Mouse (Mus musculus) layer of hippocampus, postnatal 14 days (tissue): ENCODE measurements around the gene Tubb2a. TPM values are rescaled to one million over a fixed set of nuclear protein-coding genes. Genes with fewer than 3 reads are reported as not detected.
"Not testable (repeated sequence)": the region's sequence is repeated elsewhere in the genome, so short reads cannot be mapped to it uniquely, and the experiment has no call there.

ENCODE experiments used
- DNase-seq, 2 experiments: peaks; one replicate each; pipeline ENCODE4 v3.0.0; 2021 to 2022; ENCODE audit warnings: low spot score in 2 of 2, mixed read lengths in 1 of 2
- total RNA-seq, 2 experiments: library from RNA; stranded (reverse); gene quantifications; 2 replicates each; pipeline ENCODE4 v1.2.3; 2021

The Tubb2a gene
- total RNA-seq, 2 experiments from 2014 or later: 2,027 to 2,125 TPM

DNA sequence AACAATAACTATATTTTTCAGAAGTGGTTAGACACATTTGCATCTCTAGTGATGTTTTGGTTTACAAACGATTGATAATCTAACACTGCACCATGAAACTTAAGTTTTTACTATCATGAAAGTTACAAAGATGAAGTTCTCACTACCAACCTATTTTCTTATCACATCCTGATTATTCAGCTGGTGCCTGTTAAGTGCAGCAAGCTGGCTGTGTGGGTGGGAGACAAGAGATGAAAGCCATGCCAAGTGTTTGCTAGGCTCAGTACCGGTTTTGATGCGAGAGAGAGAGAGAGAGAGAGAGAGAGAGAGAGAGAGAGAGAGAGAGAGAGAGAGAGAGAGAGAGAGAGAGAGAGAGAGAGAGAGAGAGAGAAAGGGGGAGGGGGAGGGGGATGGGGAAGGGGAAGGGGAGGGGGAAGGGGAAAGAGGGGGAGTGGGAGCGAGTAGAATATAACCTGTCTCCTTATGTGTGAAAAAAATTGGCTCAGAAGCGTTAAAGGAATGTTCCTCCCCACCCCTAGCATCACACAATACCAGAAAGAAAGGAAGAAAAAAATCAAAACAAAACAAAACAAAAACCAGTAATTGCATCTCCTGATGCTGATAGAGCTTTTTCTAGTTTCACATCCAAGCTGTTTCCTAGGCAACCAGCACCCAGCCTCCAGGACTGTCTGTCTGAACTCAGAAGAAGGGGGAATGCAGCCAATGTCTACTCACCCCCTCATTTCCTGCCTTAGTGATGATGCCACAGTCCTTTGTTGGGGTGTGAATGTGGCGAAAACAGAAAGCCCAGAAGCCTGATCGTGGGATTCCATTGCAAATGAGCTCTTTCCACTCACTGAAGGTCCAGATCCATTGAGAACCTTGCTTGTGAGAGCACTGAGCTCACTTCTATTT is 18.0 kb upstream of the Tubb2a start:
- DNase-seq: peak; percentile 69 to 93

DNA sequence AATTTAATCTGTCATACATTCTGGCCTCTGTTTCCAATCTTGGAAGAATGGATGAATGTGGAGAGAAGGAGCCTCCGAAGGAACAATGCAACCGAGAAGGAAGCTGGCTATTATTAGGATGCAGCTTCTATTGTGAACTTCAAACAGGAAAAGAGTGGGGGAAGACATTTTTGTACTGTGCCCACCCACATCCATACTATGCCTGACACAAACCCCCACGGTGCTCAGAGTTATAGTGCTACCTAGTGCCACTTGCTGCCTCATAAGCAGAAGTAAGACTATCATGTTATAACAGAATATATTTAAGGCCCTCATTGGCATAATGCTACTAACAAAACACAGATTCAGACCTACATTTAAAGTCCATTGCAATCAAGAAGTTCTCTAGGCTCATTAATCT is 11.6 kb upstream of the Tubb2a start:
- DNase-seq: no peak

DNA sequence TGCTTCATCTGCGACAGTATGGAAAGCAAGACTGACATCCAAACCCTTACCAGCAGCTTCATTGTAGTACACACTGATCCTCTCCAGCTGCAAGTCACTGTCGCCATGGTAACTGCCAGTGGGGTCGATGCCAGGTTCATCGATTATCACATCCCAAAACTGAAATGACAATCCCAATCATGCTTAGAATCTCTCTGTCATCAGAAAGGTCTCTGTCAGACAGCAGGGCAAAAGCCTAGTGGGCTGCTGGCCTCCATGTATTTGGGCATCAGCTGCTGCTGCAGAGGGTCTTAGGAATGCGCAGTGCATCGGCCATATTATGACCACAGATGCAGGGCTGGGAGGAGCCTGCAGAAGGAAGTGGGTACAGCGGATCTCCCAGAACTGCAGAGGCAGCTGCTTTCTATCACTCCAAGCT is 11.1 kb upstream of the Tubb2a start:
- no peak for DNase-seq

DNA sequence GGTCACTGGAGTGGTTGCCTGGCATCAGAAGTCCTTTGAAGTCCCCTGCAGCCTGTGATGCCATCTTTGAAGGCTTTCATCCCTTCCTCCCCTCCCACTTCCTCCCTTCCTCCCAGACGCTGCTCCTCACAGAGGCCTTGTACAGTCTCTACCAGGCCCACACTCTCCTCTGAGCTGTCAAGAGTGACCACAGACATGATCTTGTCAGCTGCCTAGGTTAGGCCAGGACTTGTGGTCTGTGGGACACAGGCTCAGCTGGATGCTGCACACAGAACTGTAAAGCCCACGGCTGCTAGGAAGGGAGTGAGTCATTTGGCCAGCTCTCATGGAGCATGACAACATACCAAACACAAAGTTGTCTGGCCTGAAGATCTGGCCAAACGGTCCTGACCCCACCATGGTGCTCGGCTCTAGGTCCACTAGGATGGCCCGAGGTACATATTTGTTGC is 10.4 kb upstream of the Tubb2a start:
- DNase-seq: not testable (repeated sequence)

DNA sequence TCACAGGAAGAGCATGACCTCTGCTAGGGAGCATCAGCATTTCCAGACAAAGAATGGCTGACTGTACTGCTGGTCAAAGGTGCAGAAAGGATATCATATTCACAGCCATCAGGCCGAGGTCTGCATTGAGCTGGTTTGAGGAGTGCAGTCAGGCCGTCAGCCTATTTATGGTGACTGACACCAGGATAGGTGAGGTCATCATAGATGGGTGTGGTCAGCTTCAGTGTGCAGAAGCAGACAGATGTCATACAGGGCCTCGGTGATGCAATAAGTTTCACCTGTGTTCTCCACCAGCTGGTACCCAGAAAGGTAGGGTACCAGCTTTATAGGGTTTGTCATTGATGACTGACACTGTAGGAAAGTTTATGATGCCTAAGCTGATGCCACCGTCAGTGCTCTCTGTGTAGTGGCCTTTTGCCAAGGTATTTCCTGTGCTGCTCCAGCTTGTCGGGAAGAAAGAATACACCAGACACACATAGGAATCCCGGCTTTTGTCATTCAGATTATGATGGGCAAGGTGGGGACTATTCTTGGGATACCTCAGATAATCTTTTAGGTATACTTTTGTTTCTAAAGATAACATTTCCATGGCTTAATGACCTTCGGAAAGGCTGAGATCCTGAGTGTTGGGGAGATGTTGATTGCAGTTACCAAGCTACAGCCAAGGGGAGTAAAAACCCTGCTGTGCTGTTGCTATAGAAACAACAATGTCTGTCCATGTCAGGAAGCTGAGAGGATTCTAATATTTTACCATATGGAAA is 9.4 kb upstream of the Tubb2a start:
- no peak for DNase-seq

DNA sequence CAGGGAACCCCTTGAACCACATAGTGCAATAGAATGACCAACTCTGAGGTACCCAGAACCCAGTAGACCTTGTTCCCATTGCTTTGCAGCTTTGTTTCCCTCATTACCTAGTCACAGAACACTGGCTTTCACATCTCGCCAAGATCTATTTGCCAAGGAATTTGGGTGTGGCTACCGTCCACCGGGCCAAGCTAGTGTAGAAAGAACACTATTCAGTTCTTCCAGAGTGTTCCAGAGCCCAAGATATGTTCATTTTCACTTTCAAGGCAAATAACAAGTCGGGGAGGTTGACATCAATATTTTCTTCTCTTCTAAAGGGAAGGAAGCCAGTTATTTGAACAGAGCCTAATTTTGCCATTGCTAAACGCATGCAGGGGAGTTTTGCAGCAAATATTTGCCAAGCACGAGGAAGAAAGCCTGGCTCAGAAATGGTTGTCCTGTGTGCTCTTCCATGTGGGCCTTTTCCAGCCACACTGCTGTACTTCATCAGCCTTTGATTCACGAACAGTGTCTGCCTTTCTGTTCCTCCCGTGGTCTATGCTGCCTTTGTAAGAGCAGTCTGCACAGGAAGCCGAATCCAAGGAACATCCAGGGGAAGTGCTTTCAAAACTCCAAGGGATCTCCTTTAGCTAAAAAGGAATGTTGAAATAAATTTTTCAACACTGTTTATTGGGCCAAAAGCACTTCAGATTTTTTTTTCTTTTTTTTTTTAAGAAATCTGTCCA is 6.4 kb upstream of the Tubb2a start:
- DNase-seq: peak in 1 of 2 experiments; percentile 63

DNA sequence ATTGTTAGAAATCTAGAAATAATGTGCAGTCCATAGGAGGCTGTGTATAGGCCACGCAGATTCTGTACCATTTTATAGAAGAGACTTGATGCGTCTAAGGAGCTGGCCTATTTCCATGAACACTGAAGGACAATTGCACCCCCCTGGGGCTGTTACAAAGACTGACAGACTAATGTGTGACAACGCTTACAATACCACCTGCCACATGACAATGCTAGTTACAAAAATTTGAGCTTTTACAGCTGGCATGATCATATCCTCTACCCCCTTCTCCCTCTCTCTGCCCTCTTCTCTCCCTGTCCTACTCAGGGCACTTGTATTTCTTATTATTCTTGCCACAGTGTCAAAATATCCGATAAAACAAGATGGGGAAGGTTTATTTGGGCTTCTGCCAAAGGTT is 4.1 kb upstream of the Tubb2a start:
- no peak for DNase-seq

DNA sequence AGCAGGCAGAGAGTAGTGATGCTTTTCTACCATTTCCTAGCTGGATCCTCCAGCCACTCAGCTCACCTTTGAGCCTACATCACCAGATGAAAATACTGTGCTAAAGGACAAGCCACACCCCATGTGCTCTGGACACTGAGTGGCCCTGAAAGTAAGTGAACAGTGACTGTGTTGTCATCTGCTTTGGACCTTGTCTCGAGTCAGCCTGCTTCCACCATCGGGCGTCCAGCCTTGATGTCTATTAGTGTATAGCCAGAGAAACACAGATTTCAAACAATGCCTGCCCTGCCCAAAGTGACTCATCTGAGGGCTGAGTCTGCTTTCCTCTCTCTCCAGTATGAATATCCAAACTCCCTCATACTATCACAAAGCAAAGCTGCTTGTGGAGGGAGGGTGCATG is 2.0 kb upstream of the Tubb2a start:
- DNase-seq: no peak

DNA sequence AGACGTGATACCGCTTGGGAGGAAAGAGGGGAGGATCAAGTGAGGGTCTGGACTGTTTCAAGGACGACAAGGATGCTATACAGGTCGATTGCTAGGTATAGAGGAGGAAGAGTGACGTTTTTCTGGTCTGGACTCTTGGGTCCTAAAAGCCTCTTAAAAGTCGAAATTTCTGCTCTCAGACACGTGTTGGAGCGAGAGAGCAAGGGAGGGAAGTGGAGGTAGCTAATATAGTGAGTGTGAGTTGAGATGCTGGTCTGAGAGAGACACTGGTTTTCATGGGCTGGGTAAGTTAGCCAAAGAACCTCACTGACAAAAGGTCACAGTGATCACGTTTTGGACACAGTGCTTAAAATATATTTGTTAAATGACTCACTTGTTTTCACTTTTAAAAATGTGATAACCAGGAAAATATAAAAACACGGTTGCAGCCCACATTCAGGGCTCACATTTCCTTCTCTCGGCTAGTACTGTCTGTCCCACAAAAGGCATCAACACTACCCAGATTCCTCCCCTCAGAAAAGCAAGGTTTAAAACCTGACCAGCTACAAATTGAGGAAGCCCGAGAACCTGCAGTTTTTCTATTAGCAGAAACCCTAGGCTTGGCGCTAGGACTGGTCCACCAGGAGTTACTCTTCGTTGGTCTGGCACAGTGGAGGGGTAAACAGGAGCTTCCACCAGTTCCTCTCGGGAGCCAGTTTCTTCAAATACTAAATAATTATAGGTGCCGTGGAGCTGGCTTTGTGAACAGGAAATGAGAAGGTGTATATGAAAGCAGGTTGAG is 883 bp upstream of the Tubb2a start:
- no peak for DNase-seq

DNA sequence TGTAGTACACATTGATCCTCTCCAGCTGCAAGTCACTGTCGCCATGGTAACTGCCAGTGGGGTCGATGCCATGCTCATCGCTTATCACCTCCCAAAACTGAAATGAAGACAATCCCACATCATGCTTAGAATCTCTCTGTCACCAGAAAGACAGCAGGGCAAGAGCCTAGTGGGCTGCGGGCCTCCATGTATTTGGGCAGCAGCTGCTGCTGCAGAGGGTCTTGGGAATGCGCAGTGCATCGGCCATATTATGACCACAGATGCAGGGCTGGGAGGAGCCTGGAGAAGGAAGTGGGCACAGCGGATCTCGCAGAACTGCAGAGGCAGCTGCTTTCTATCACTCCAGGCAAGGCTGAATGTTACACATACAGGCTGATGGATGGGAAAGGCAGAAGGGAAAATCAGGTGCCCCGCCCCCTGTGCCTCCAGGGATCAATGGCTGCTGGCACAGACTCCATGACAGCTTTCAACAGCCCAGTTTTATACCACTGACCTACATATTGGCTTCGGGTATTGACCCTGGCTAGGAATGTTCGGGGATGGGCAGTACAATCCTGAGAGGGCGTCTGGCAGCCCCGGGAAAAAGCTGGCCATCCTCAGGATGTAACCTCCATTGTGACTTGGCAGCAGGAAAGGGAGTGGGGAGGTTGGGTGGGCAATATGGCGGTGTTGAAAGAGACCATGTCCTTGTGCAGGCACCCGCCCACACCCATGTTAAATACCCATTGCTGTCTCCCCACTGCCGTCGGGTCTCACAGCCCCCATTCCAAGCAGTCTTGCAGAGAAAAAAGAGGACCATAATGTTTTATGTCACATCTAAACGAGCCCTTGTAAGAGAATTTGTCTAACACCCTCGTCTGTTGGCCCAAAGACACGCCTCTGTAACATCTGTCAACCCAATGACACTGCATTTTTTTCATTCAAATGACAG is 981 bp downstream of the Tubb2a start:
- DNase-seq: peak; percentile 67 to 68

DNA sequence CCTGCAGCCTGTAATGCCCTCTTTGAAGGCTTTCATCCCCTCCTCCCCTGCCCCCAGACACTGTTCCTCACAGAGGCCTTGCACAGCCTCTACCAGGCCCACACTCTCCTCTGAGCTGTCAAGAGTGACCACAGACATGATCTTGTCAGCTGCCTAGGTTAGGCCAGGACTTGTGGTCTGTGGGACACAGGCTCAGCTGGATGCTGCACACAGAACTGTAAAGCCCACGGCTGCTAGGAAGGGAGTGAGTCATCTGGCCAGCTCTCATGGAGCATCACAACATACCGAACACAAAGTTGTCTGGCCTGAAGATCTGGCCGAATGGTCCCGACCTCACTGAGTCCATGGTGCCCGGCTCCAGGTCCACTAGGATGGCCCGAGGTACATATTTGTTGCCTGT is 1.9 kb downstream of the Tubb2a start:
- not testable (repeated sequence) for DNase-seq

DNA sequence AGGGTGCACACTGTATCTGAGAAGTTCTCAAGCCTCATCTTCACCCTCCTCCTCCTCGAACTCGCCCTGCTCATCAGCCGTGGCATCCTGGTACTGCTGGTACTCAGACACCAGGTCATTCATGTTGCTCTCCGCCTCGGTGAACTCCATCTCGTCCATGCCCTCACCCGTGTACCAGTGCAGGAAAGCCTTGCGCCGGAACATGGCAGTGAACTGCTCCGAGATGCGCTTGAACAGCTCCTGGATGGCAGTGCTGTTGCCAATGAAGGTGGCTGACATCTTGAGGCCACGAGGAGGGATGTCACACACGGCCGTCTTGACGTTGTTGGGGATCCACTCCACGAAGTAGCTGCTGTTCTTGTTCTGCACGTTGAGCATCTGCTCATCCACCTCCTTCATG is 3.4 kb downstream of the Tubb2a start:
- DNase-seq: not testable (repeated sequence)

DNA sequence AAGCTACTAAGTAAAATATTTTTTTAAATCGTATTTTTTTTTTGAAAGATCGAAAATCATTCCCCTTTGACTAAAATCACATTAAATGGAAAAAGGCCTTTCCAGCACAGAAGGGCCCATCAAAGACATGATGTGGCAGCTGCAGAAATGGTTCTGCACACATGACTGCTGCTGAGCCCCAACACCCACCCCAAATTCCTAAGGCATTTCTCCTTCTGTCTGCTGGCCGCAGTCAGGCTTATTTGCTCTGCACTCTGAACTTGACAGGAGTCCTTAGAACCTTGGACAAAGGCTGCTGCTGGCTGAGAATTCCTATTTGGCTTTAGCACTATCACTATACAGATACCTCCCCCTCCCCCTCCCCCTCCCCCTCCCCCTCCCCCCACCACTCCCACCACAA is 5.0 kb downstream of the Tubb2a start:
- DNase-seq: no peak

DNA sequence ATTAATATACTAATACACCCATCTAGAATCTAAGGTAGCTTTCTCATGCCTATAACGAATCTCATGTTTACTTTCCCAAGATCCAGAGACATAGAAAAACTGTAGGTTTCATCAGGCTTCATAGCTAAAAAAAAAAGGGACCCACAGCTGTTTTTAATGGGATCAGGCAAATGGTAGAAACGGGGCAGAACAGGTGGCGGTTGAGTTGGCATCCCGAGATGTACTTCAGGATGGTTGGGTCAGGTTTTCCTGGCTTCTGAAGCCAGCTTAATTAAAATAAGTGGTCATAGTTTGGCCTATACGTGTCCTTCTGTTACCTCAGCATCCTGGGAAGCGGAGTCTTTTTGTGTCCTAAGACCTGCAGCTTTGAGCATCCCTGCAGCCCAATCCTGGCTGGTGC is 6.0 kb downstream of the Tubb2a start:
- no peak for DNase-seq

DNA sequence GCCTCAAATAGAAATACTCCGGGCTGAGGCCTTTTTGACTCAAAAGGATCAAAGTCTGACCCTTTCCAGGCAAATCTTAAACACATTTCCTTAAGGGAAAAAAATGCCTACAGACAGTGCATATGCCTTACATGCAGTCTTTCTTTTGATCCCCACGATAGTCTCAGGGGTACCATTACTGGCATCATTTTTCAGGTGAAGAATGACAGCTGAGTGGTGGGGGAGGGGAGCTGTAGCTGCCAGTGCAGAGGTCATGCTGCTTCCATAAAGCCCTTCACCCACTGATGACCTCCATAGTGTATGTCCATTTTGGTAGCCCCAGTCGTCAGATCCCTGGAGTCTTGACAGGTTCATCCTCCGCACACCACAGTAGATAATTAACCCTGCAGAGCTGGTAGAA is 7.5 kb downstream of the Tubb2a start:
- no peak for DNase-seq

DNA sequence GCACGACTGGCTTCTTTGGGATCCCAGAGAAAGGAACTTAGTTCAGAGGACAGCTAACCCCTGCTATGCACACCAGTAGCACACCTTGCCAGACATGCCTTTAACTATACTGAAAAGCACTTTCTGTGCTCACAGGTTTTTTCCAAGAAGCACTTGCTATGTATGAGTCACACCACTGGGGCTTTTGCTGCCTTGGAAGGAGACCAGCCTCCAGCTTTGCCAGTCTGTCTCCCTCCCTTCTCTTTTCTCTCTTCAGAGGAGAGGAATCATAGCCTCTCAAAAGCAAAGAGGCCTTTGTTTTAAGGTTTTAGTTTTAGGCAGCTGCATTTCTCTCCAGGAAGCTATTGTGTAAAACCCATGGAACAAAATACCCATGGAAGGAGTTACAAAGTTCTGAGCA is 11.5 kb downstream of the Tubb2a start:
- DNase-seq: peak in 1 of 2 experiments; percentile 62

DNA sequence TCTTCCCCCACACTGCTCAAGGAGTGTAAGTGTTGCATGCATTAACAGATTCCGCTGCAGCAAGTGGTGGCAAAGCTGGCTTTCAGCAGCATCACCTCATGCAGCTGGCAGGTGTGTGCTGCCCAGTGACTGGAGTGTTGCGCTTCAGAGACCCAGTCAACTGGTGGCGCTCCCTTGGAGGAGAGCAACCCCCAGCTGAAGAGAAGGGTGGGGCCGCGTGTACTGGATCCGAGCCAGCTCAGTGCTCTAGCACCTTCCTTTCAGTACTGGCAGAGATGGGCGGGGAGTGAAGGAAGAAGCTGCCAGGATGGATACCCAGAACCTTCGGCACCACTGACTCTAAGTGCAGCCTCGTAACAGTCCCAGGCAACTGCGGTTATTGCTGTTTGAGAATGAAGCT is 15.3 kb downstream of the Tubb2a start:
- no peak for DNase-seq

DNA sequence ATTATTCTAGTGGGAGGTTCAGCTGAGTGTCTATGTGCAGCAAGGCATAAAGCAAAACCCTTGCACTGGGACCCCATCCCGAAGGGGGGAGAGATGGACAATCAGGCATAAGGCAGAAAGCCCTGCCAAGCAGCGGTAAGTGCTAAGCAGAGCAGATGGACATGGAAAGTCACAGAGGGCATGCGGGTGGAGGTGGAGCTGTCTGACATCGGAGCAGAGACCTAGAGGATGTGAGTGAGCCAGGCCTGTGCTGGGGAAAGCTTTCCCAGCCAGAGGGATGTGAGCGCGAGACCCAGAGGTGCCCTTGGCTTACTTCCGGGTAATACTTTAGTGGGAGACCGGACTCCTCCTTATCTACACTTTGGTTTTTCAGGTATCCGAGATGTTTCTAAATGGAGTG is 17.7 kb downstream of the Tubb2a start:
- no peak for DNase-seq

DNA sequence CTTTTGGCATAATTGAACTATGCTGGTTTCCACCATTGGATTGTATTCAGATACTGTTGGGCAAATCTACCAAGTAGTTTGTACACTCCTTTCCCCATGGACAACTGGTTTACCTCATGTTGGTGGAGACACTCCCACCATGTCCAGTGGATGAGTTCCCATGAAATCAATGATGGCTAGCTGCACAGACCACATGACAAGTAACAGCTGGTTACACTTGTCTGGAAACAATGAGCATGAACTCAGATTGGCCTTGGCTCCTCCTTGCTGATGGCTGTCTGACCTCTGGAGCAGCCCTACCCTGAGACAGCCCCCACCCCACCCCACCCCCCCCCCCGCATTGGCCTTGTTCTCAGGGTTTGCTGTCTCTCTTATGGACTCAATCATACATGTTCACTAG is 20.6 kb downstream of the Tubb2a start:
- no peak for DNase-seq

DNA sequence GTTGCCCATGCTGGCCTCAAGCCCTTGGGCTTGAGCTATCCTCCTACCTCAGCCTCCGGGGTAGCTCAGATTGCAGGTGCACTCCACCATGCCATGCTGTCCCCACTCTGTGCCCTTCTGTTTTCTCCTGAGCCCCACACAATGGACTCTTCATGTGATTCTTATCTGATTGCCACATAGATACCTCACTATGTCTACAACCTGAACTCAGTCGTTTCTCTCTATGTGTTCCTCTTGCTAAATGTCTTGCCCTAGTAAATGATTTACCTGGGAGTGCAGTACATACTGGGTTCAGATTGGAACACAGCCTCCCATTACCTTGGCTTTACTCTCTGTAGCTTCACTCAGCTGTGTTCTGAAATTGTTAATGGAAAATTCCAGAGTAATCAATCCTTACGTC is 22.8 kb downstream of the Tubb2a start:
- DNase-seq: no peak
